Mouse (Mus musculus) heart, embryonic 16.5 days (tissue): ENCODE data around the gene Tdg. TPM values are rescaled to one million over a fixed set of nuclear protein-coding genes. Genes with fewer than 3 reads are reported as not detected.

Experiments used
- ATAC-seq: fragments of 200-750 bp; cut with Nextera tagmentation; replicated peaks from 2 replicates; pipeline ENCODE4 v1.8.0; 2017; ENCODE audit warnings: moderate number of reproducible peaks; ENCODE audit not compliant: insufficient read depth, low FRiP score; ENCODE audit errors: extremely low read depth
- H3K27ac ChIP-seq: fragments of 300-500 bp; sonication (generic); 2 replicates; pipeline ENCODE4 v1.5.1; 2014; ENCODE audit warnings: mild to moderate bottlenecking, low read length, control low read depth, moderate library complexity
- H3K27me3 ChIP-seq: fragments of 300-500 bp; sonication (generic); 2 replicates; pipeline ENCODE4 v1.6.1; 2014; ENCODE audit warnings: low read length, mixed read lengths; ENCODE audit not compliant: control insufficient read depth, insufficient read depth
- H3K36me3 ChIP-seq: fragments of 300-500 bp; sonication (generic); 2 replicates; pipeline ENCODE4 v1.6.1; 2014; ENCODE audit not compliant: control insufficient read depth, insufficient read depth
- H3K4me1 ChIP-seq: fragments of 300-500 bp; sonication (generic); 2 replicates; pipeline ENCODE4 v1.6.1; 2014; ENCODE audit warnings: low read length, mixed read lengths; ENCODE audit not compliant: control insufficient read depth, insufficient read depth
- H3K4me2 ChIP-seq: fragments of 300-500 bp; sonication (generic); 2 replicates; pipeline ENCODE4 v1.6.1; 2014; ENCODE audit warnings: low read depth, mild to moderate bottlenecking, control low read depth, low read length
- H3K4me3 ChIP-seq: fragments of 300-500 bp; sonication (generic); 2 replicates; pipeline ENCODE4 v1.5.1; 2014; ENCODE audit warnings: mild to moderate bottlenecking, control low read depth, low read length
- H3K9ac ChIP-seq: fragments of 300-500 bp; sonication (generic); 2 replicates; pipeline ENCODE4 v1.6.1; 2014; ENCODE audit warnings: low read length, control low read depth
- H3K9me3 ChIP-seq: fragments of 300-500 bp; sonication (generic); replicated peaks from 2 replicates; pipeline ENCODE4 v1.6.1; 2016; ENCODE audit warnings: low read length; ENCODE audit not compliant: control insufficient read depth
- WGBS: fragments of 180-500 bp; shearing (Covaris S2); extraction: QIAGEN DNeasy Blood & Tissue Kit; methylation state at CpG from one replicate; pipeline ENCODE4 v1.1.7; 2014; 5-methylcytosine and 5-hydroxymethylcytosine counted together
- polyA plus RNA-seq: library from polyadenylated mRNA; unstranded; fragments of >200 nt; fragmentation: Nextera tagmentation; extraction: Ambion mirVana; gene quantifications from 2 replicates; pipeline ENCODE4 v1.2.1, GENCODE M21; 2015

The Tdg gene
- polyA plus RNA-seq, 1 experiment from 2014 or later = 70.7 TPM

- Histone ChIP-seq H3K36me3 (peaks cover 4% of the 10 kb centered on the region; the same call in 1 of the 2 replicates), H3K4me2 (peak overlapping the region; percentile 77), H3K9me3 (no peaks in the 10 kb centered on the region), H3K4me3 (peak overlapping the region; percentile 79), H3K27ac (peak overlapping the region; percentile 72), H3K4me1 (peaks cover 16% of the 10 kb centered on the region), H3K27me3 (no peaks in the 10 kb centered on the region), H3K9ac (peak overlapping the region; percentile 88)
- WGBS = under 1% methylated on average over 41 of the region's 42 CpGs
- ATAC-seq = peak; percentile 92
These were observed 69.2 kb downstream of the Tdg start for GRCm38 (mm10) chr10:82698712-82699261.

GRCm38 (mm10) chr10:82699296-82699941 is 69.8 kb downstream of the Tdg start:
- H3K4me1 ChIP-seq = peaks cover 16% of the 10 kb centered on the region

More at GRCm38 (mm10) chr10:82699296-82699941, 69.8 kb downstream of the Tdg start:
- peak; percentile 53 for ATAC-seq
- peak overlapping the region; percentile 79 for H3K4me3 ChIP-seq
- WGBS = under 1% methylated on average over 58 of the region's 59 CpGs
- H3K27ac ChIP-seq = peak overlapping the region; percentile 72
- no peaks in the 10 kb centered on the region for H3K9me3 ChIP-seq
- peaks cover 4% of the 10 kb centered on the region for H3K36me3 ChIP-seq
- H3K27me3 ChIP-seq = no peaks in the 10 kb centered on the region
- H3K9ac ChIP-seq = peak overlapping the region; percentile 88
- H3K4me2 ChIP-seq = peak overlapping the region; percentile 77

Other genes with a start within 250 kb of the Tdg start
- gene Gm1553, start 137.2 kb upstream of the Tdg start, polyA plus RNA-seq = not detected in 2 replicates
- 34.1 and 41.3 TPM in 2 replicates for gene 1190007I07Rik, start 6.6 kb upstream of the Tdg start, polyA plus RNA-seq
- gene Glt8d2, start 60.8 kb downstream of the Tdg start, polyA plus RNA-seq = 4.3 and 5.0 TPM in 2 replicates
- 35.2 and 38.4 TPM in 2 replicates for gene Hcfc2, start 66.3 kb downstream of the Tdg start, polyA plus RNA-seq
- gene Nfyb, start 134.3 kb downstream of the Tdg start, polyA plus RNA-seq = 20.3 and 25.7 TPM in 2 replicates
- 60.4 and 61.8 TPM in 2 replicates for gene Txnrd1, start 204.1 kb downstream of the Tdg start, polyA plus RNA-seq
- gene Eid3, start 236.8 kb downstream of the Tdg start, polyA plus RNA-seq = 0.21 and 0.22 TPM in 2 replicates